Mouse (Mus musculus): ENCODE results near the gene Tdpoz2.
"Not testable (repeated sequence)": the region's sequence is repeated elsewhere in the genome, so short reads cannot be mapped to it uniquely, and the experiment has no call there.

Gene Tdpoz2

GRCm38 (mm10) chr3:93652586-93652985, at the start of gene Tdpoz2:
Tdpoz2 (minus strand) TSS chr3:93652686.
- DNase-seq (ENCODE audit: low read depth) = no peak

- not testable (repeated sequence) for DNase-seq (ENCODE audit: low read depth)
These were observed 40.5 kb upstream of the Tdpoz2 start, which contains the start of gene Gm37596 for GRCm38 (mm10) chr3:93692970-93693369. Gm37596 (minus strand) TSS chr3:93693070.

GRCm38 (mm10) chr3:93676210-93676609, 23.7 kb upstream of the Tdpoz2 start, which contains the start of gene Tdpoz1:
Tdpoz1 (minus strand) TSS chr3:93676310.
- not testable (repeated sequence) for DNase-seq (ENCODE audit: low read depth)

GRCm38 (mm10) chr3:93670805-93671503, 18.5 kb upstream of the Tdpoz2 start:
- DNase-seq (ENCODE audit: low read depth) = not testable (repeated sequence)

- no peak for DNase-seq (ENCODE audit: low read depth)
These were observed 1.8 kb upstream of the Tdpoz2 start for GRCm38 (mm10) chr3:93654260-93654659.

GRCm38 (mm10) chr3:93630917-93631714, 21.4 kb downstream of the Tdpoz2 start:
- DNase-seq (ENCODE audit: low read depth) = not testable (repeated sequence)

GRCm38 (mm10) chr3:93608970-93609369, 43.5 kb downstream of the Tdpoz2 start:
- DNase-seq (ENCODE audit: low read depth) = not testable (repeated sequence)

- DNase-seq (ENCODE audit: low read depth) = no peak
These were observed 50.6 kb downstream of the Tdpoz2 start for GRCm38 (mm10) chr3:93601903-93602302.

All from fibroblast of lung, adult 2 months (primary cell).